Mouse (Mus musculus) megakaryocyte, embryonic 14.5 days (primary cell): ENCODE data around the gene Atp1a2. TPM values are rescaled to one million over a fixed set of nuclear protein-coding genes. Genes with fewer than 3 reads are reported as not detected.
A peak's percentile ranks its signal among the peaks of the same experiment; 100 is the strongest.

ENCODE experiments used
- H3K27me3 ChIP-seq: replicated peaks from 2 replicates; pipeline ENCODE3; 2012; ENCODE audit warnings: inconsistent platforms
- H3K36me3 ChIP-seq: replicated peaks from 2 replicates; pipeline ENCODE3; 2012; ENCODE audit warnings: low read length, inconsistent platforms, mixed read lengths
- H3K4me1 ChIP-seq: 2 replicates; pipeline ENCODE4 v1.6.1; 2012; ENCODE audit warnings: inconsistent platforms
- H3K4me3 ChIP-seq: replicated peaks from 2 replicates; pipeline ENCODE3; 2012; ENCODE audit warnings: moderate library complexity, mild to moderate bottlenecking, inconsistent platforms
- H3K9me3 ChIP-seq: 2 replicates; pipeline ENCODE4 v1.6.1; 2012; ENCODE audit warnings: inconsistent platforms
- FLI1 ChIP-seq: IDR thresholded peaks from 2 replicates; pipeline ENCODE4 v1.6.1; 2012; ENCODE audit warnings: low read length, inconsistent platforms, mixed read lengths
- GATA1 ChIP-seq: IDR thresholded peaks from 3 replicates; pipeline ENCODE4 v1.6.1; 2012; ENCODE audit warnings: mixed read lengths, low read length, inconsistent platforms, borderline replicate concordance
- polyA plus RNA-seq: library from polyadenylated mRNA; stranded (reverse); fragments of >175 nt; gene quantifications from 2 replicates; pipeline ENCODE4 v1.2.3, GENCODE M21; 2012; ENCODE audit warnings: low replicate concordance; ENCODE audit not compliant: insufficient read depth

Gene Atp1a2
- polyA plus RNA-seq, 1 experiment = 0.03 TPM

DNA sequence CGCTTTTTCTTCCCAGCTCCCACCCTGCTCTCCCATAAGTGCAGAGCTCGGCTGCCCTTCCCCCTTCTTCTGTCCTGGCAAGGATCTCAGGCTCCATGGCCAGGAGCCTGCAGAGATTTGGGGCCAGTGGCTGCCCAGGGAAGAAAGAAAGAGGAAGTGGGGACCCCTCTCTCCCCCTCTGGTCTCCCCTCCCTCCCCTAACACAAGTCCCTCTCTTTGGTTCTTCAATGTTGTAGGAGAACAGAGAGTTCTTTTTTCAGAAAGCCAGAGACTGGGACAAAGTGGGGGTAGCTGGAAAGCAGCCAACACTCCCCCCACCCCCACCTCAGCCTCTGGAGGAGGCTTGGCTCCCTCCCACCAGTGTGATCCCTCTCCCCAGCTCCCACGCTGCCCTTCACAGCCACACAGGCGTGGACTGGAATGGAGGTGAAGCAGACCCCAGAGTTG, 2.1 kb downstream of the Atp1a2 start:
- Histone ChIP-seq H3K4me1 (peaks cover 7% of the 10 kb centered on the region), H3K4me3 (no peak overlapping the region), H3K36me3 (no peaks in the 10 kb centered on the region), H3K9me3 (no peaks in the 10 kb centered on the region), H3K27me3 (peaks cover 86% of the 10 kb centered on the region)
- no peak for TF ChIP-seq GATA1

DNA sequence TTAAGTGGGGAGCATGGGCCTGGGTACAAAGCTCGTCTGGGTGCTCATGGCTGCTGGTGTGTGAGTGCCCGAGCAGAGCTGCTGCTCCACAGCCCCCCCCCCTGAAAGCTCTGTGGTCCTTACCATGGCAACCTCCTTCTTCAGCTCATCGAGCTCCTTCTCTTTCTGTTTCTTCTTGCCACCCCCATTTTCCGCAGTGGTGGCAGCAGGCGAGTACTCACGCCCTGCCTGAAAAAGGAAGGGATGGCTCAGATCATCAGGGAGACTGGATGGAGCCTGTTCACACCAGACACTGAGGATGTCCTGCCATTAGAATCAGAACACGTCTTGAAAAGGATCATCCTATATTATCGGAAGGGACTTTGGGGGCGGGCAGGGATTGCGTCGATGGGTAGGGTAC, 4.4 kb downstream of the Atp1a2 start:
- no peak for TF ChIP-seq FLI1
- no peak for TF ChIP-seq GATA1
- H3K4me3 ChIP-seq = no peak overlapping the region
- H3K9me3 ChIP-seq = no peaks in the 10 kb centered on the region
- peaks cover 8% of the 10 kb centered on the region for H3K4me1 ChIP-seq
- H3K27me3 ChIP-seq = peaks cover 88% of the 10 kb centered on the region
- H3K36me3 ChIP-seq = no peaks in the 10 kb centered on the region

DNA sequence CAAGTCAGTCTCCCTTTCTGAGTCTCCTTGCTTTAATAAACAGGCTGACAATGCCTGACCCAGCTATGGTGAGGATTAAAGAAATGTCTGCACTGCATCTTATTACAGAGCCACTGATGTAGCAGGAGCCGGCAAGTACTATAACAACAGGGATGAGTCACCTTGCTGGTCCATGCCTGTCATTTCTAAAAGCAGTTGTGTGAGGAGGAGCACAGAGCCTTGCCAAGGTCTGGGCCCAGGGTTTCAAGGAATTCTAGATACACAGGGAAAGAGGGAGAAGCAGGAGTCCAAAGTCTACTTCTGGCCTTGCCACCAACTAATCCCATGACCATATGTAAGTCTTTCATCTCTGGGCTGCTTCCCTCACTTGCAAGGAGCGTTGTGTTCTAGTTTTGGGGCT, 5.0 kb downstream of the Atp1a2 start:
- no peak for TF ChIP-seq GATA1
- TF ChIP-seq FLI1 = no peak
- no peaks in the 10 kb centered on the region for H3K9me3 ChIP-seq
- H3K27me3 ChIP-seq = peaks cover 82% of the 10 kb centered on the region
- H3K4me1 ChIP-seq = peaks cover 10% of the 10 kb centered on the region
- H3K4me3 ChIP-seq = no peak overlapping the region
- H3K36me3 ChIP-seq = no peaks in the 10 kb centered on the region

GRCm38 (mm10) chr1:172289617-172289946, 8.3 kb downstream of the Atp1a2 start:
- no peaks in the 10 kb centered on the region for H3K36me3 ChIP-seq
- no peaks in the 10 kb centered on the region for H3K9me3 ChIP-seq
- peaks cover 7% of the 10 kb centered on the region for H3K4me1 ChIP-seq
- H3K4me3 ChIP-seq = no peak overlapping the region
- H3K27me3 ChIP-seq = peaks cover 74% of the 10 kb centered on the region
- TF ChIP-seq GATA1 (no peak), FLI1 (no peak)

- Histone ChIP-seq H3K4me1 (peaks cover 7% of the 10 kb centered on the region), H3K36me3 (no peaks in the 10 kb centered on the region), H3K9me3 (no peaks in the 10 kb centered on the region), H3K4me3 (no peak overlapping the region), H3K27me3 (peaks cover 75% of the 10 kb centered on the region)
- TF ChIP-seq GATA1 = no peak
- TF ChIP-seq FLI1 = no peak
Measured at GRCm38 (mm10) chr1:172288900-172289616, 8.8 kb downstream of the Atp1a2 start.

DNA sequence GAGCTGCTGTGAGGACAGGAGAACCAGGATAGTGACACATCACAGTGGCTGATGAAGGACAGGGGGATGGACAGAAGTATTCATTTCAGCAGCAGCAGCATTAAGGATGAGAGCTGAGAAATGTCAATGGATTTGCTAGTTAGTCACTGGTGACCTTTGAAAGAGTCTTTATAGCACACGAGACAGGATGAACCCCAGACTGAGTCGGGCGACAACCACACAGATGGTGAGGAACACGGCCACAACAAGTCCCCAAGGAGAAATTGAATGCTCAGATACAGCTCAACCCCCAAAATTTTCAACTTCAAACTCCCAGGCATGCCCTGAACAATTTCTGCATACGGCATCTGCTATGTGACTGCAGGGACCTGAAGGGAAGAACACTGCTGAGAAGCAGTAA, 11.1 kb downstream of the Atp1a2 start:
- H3K4me3 ChIP-seq = no peak overlapping the region
- no peaks in the 10 kb centered on the region for H3K36me3 ChIP-seq
- peaks cover 7% of the 10 kb centered on the region for H3K4me1 ChIP-seq
- no peaks in the 10 kb centered on the region for H3K9me3 ChIP-seq
- no peak for TF ChIP-seq GATA1
- TF ChIP-seq FLI1 = no peak
- peaks cover 72% of the 10 kb centered on the region for H3K27me3 ChIP-seq

DNA sequence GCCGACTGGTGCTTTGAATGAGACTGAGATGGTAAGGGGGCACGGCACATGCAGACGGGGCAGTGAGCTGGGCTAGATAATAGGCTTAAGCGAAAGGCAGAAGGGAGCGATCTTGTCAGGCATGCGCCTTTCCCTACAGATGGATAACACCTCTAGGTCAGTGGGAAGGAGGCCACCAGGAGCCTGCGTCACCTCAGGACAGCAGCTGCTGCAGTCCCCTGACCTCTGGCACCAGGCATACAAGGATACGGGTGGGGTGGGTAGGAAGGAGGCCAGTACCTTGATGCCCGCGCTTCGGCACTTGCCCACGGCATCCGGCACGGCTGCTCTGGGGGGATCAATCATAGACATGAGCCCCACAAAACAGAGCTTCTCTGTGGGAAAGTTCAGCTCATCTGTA, 13.6 kb downstream of the Atp1a2 start:
- Histone ChIP-seq H3K36me3 (no peaks in the 10 kb centered on the region), H3K9me3 (no peaks in the 10 kb centered on the region), H3K4me3 (no peak overlapping the region), H3K4me1 (peaks cover 22% of the 10 kb centered on the region), H3K27me3 (peaks cover 70% of the 10 kb centered on the region)
- no peak for TF ChIP-seq GATA1
- TF ChIP-seq FLI1 = no peak

GRCm38 (mm10) chr1:172283073-172283472, 14.8 kb downstream of the Atp1a2 start:
- Histone ChIP-seq H3K36me3 (no peaks in the 10 kb centered on the region), H3K4me1 (peaks cover 22% of the 10 kb centered on the region; the same call in 1 of the 2 replicates), H3K9me3 (no peaks in the 10 kb centered on the region), H3K27me3 (peaks cover 67% of the 10 kb centered on the region), H3K4me3 (no peak overlapping the region)
- TF ChIP-seq GATA1 = no peak
- no peak for TF ChIP-seq FLI1

- Histone ChIP-seq H3K27me3 (peaks cover 61% of the 10 kb centered on the region), H3K4me3 (no peak overlapping the region), H3K36me3 (no peaks in the 10 kb centered on the region), H3K4me1 (peaks cover 36% of the 10 kb centered on the region), H3K9me3 (no peaks in the 10 kb centered on the region)
- TF ChIP-seq FLI1 (no peak), GATA1 (no peak)
Measured at GRCm38 (mm10) chr1:172281522-172282254, 16.2 kb downstream of the Atp1a2 start.

- H3K27me3 ChIP-seq = peaks cover 46% of the 10 kb centered on the region
- peaks cover 40% of the 10 kb centered on the region for H3K4me1 ChIP-seq
- TF ChIP-seq FLI1 (no peak), GATA1 (no peak)
- peak overlapping the region; percentile 62 for H3K4me3 ChIP-seq
- H3K9me3 ChIP-seq = no peaks in the 10 kb centered on the region
- no peaks in the 10 kb centered on the region for H3K36me3 ChIP-seq
Measured at GRCm38 (mm10) chr1:172279768-172280509, 17.9 kb downstream of the Atp1a2 start.
